Comparison of ENCODE assay signal across 16 mouse cellular contexts in the genomic region with DNA sequence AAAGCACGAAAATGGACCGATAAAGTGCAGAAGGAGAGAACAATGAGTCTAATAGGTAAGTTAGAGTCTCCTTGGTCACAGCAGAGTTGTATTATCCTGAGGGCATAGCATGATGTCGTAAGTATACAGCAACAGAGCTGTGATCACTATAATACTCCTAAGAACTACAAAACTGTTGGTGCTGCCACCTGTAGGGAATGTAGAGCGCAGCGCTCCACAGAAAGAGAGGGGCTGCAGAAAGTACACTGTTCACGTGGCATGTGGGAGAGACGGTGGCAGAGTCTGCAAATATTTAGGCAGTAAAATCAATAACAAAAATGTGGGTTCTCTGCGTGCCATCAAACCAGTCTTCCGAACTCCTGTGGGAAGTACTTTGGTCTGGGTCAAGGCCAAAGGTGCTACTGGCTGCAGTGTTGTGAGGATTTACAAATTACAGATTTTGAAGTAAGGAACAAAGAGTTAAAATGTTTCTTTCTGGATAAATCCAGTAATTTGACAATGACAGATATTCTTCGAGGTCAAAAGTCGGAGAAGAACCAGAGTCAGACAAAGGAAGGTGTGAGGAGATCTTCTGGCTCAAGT. TPM values are rescaled to one million over a fixed set of nuclear protein-coding genes. Genes with fewer than 3 reads are reported as not detected.
DNase-seq lines count a peak whose midpoint lies in the region; ATAC-seq and TF ChIP-seq lines count a peak whose summit lies in the region.
"Had no signal": no experiment of that assay in that cellular context is flagged by ENCODE, and none has a peak within 500 bp of the region (broad histone marks: within the 10 kb centered on the region; RNA-seq: fewer than 3 reads in every experiment).

No protein-coding gene starts in this region.

- no peaks in the 10 kb centered on the region for H3K36me3 ChIP-seq in heart, adult 2 months (ENCODE audit: control insufficient read depth, insufficient read depth, low read length)
- H3K36me3 ChIP-seq in liver, embryonic 11.5 days (ENCODE audit: control insufficient read depth, insufficient read depth, low read length): no peaks in the 10 kb centered on the region
- H3K36me3 ChIP-seq: embryonic facial prominence, embryonic 12.5 days; limb, embryonic 15.5 days; midbrain, embryonic 15.5 days had no signal

- H3K27me3 ChIP-seq in heart, adult 2 months (ENCODE audit: control insufficient read depth, insufficient read depth, low read length): no peaks in the 10 kb centered on the region
- H3K27me3 ChIP-seq in liver, embryonic 11.5 days (replicated peaks; ENCODE audit: control insufficient read depth, insufficient read depth, low read length): no peaks in the 10 kb centered on the region
- H3K27me3 ChIP-seq: embryonic facial prominence, embryonic 12.5 days; limb, embryonic 15.5 days; midbrain, embryonic 15.5 days had no signal

- peak; percentile 16; the same call in 1 of the 2 replicates for TF ChIP-seq CTCF in heart, adult 2 months (IDR thresholded peaks at IDR 0.05)

- TF ChIP-seq EP300 in heart, adult 2 months (IDR thresholded peaks at IDR 0.05; ENCODE audit: insufficient read depth, low read depth, low read length): no peak

- DNase-seq in heart, adult 2 months: no peak
- no peak for DNase-seq in heart, postnatal 36 days
- peak; percentile 19 for DNase-seq in retina, embryonic 14.5 days (ENCODE audit: low spot score)
- no peak for DNase-seq in retina, postnatal 1 day
- DNase-seq in liver, embryonic 11.5 days (ENCODE audit: low spot score): no peak
- no peak for DNase-seq in left cerebral cortex, adult 11 months (ENCODE audit: low spot score)
- no peak for DNase-seq in right cerebral cortex, postnatal 10 days (ENCODE audit: low spot score in 2 of 2)
- DNase-seq: adrenal gland, postnatal 10 days; B cell, adult 2 months; cerebellum, postnatal 25 days; lung, postnatal 4 days had no signal

- WGBS in heart, adult 2 months: 80% methylated on average over 11 of the region's 11 CpGs
- WGBS in liver, embryonic 11.5 days: 70% methylated on average over 11 of the region's 11 CpGs

- H3K9ac ChIP-seq in heart, adult 2 months (ENCODE audit: low read depth, low read length): no peak overlapping the region
- no peak overlapping the region for H3K9ac ChIP-seq in liver, embryonic 11.5 days (ENCODE audit: low read depth, low read length)
- H3K9ac ChIP-seq: embryonic facial prominence, embryonic 12.5 days; limb, embryonic 15.5 days; midbrain, embryonic 15.5 days had no signal

- 0 out of 2 replicates have a peak, but pooled peaks have one; percentile 11 for ATAC-seq in liver, embryonic 11.5 days (replicated peaks; ENCODE audit: low FRiP score)
- ATAC-seq: midbrain, embryonic 15.5 days had no signal

- H3K4me1 ChIP-seq in heart, adult 2 months (ENCODE audit: control insufficient read depth, insufficient read depth, low read length): peaks cover 2% of the 10 kb centered on the region; the same call in 1 of the 2 replicates
- H3K4me1 ChIP-seq in liver, embryonic 11.5 days (replicated peaks; ENCODE audit: control insufficient read depth, insufficient read depth, low read length): no peaks in the 10 kb centered on the region
- H3K4me1 ChIP-seq: limb, embryonic 15.5 days; midbrain, embryonic 15.5 days had no signal

- H3K9me3 ChIP-seq in liver, embryonic 11.5 days (ENCODE audit: control insufficient read depth, low read length): no peaks in the 10 kb centered on the region
- H3K9me3 ChIP-seq: embryonic facial prominence, embryonic 12.5 days; limb, embryonic 15.5 days; midbrain, embryonic 15.5 days had no signal

- intact Hi-C loops in heart, adult 2 months (cut with DNase I): no loop called here
- intact Hi-C loops in heart, postnatal 36 days (cut with DNase I): no loop called here

- TF ChIP-seq POLR2A in heart, adult 2 months (IDR thresholded peaks at IDR 0.05; ENCODE audit: insufficient read depth, low read depth, low read length): no peak

- no peak overlapping the region for H3K27ac ChIP-seq in heart, adult 2 months
- no peak overlapping the region for H3K27ac ChIP-seq in liver, embryonic 11.5 days (ENCODE audit: low read depth, low read length)
- H3K27ac ChIP-seq: embryonic facial prominence, embryonic 12.5 days; limb, embryonic 15.5 days; midbrain, embryonic 15.5 days had no signal

- H3K4me3 ChIP-seq in heart, adult 2 months: no peak overlapping the region
- H3K4me3 ChIP-seq in liver, embryonic 11.5 days (ENCODE audit: low read depth, low read length): no peak overlapping the region
- H3K4me3 ChIP-seq: embryonic facial prominence, embryonic 12.5 days; limb, embryonic 15.5 days; midbrain, embryonic 15.5 days had no signal

- H3K4me2 ChIP-seq in liver, embryonic 11.5 days: no peak overlapping the region
- H3K4me2 ChIP-seq: embryonic facial prominence, embryonic 12.5 days; limb, embryonic 15.5 days; midbrain, embryonic 15.5 days had no signal

- no peaks in the 10 kb centered on the region for H3K79me2 ChIP-seq in heart, adult 2 months (replicated peaks; ENCODE audit: control insufficient read depth, insufficient read depth, low read length)

RNA-seq across cellular contexts. Expression of a gene that starts 18.6 kb away (rescaled TPM):
- total RNA-seq in heart, adult 2 months (2021): 1 to 10 TPM; 1.6 to 2.7 TPM
- polyA plus RNA-seq in heart, adult 2 months (2012; rRNA removed): 1.3 and 1.5 TPM in 2 replicates
- total RNA-seq in heart, postnatal 36 days (2021): 1 to 10 TPM; 1.1 to 1.8 TPM
- polyA plus RNA-seq in liver, embryonic 11.5 days (2014; fragmentation: Nextera tagmentation; extraction: Ambion mirVana): 1.7 and 1.8 TPM in 2 replicates
- total RNA-seq: hematopoietic stem cell, adult 5-6 weeks had no signal
- polyA plus RNA-seq: midbrain, embryonic 15.5 days; testis, adult 2 months had no signal
